Mouse (Mus musculus) kidney, adult 2 months (tissue): ENCODE measurements at regions not wholly inside any gene's neighbourhood (a gene's known extent, or its start where the extent isn't known, plus 50 kb on each side); places are given as distances from the start of the nearest gene placed in this dataset.
A peak's percentile ranks its signal among the peaks of the same experiment; 100 is the strongest.

Experiments
- DNase-seq: peaks from one replicate; pipeline ENCODE4 v3.0.0; 2021
- H3K27ac ChIP-seq: fragments of 200-500 bp; 2 replicates; pipeline ENCODE4 v1.5.1; 2012; ENCODE audit warnings: low read depth, low read length, control low read depth, inconsistent platforms; ENCODE audit not compliant: insufficient read depth
- H3K27me3 ChIP-seq: fragments of 200-500 bp; replicated peaks from 2 replicates; pipeline ENCODE4 v1.6.1; 2012; ENCODE audit warnings: mild to moderate bottlenecking, moderate library complexity, low read length, inconsistent platforms; ENCODE audit not compliant: control insufficient read depth, insufficient read depth
- H3K36me3 ChIP-seq: fragments of 200-500 bp; 2 replicates; pipeline ENCODE4 v1.6.1; 2012; ENCODE audit warnings: mild to moderate bottlenecking, moderate library complexity, low read length, inconsistent platforms; ENCODE audit not compliant: control insufficient read depth, insufficient read depth
- H3K4me1 ChIP-seq: fragments of 200-500 bp; 2 replicates; pipeline ENCODE4 v1.6.1; 2011; ENCODE audit warnings: low read length; ENCODE audit not compliant: control insufficient read depth, insufficient read depth
- H3K4me3 ChIP-seq: fragments of 200-500 bp; 2 replicates; pipeline ENCODE4 v1.5.1; 2011; ENCODE audit warnings: mild to moderate bottlenecking, low read depth, low read length, control low read depth; ENCODE audit not compliant: insufficient read depth
- CTCF ChIP-seq: fragments of 200-500 bp; conservative IDR thresholded peaks from 2 replicates; pipeline ENCODE4 v1.5.1; 2011; ENCODE audit warnings: low read depth, mild to moderate bottlenecking, control low read depth, low read length, moderate library complexity, mixed read lengths; ENCODE audit not compliant: insufficient read depth, insufficient read length
- POLR2A ChIP-seq: fragments of 200-500 bp; IDR thresholded peaks from one replicate; pipeline ENCODE4 v1.6.1; 2011; ENCODE audit warnings: low read depth, low read length, control low read depth
- WGBS: fragments of 180-500 bp; shearing (Covaris S2); methylation state at CpG from one replicate; pipeline ENCODE4 v1.1.7; 2018; 5-methylcytosine and 5-hydroxymethylcytosine counted together

DNA sequence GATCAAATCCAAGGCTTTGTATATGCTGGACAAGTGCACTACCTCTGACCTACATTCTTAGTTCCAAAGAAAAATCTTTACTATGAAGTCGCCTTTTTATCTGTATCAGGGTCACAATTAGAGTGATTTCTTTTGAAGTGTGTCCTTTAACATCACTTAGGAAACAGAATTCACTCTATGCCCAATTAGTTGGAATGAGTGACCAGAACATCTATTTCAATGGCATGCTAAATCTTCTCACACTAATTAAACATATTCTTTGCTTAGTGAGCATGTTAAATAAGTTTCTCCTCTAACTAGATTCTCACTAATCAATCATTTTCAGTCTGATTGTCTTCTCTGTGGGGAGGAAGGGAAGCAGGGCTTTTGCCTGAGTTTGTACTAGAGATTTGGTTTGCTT lies 84.9 kb downstream of the Arl6ip6 start:
- H3K27ac ChIP-seq = no peak overlapping the region
- 62% methylated on average over 1 of the region's 1 CpGs for WGBS
- no peaks in the 10 kb centered on the region for H3K36me3 ChIP-seq
- no peak overlapping the region for H3K4me3 ChIP-seq
- no peaks in the 10 kb centered on the region for H3K27me3 ChIP-seq
- DNase-seq = no peak
- TF ChIP-seq POLR2A = no peak
- no peaks in the 10 kb centered on the region for H3K4me1 ChIP-seq

DNA sequence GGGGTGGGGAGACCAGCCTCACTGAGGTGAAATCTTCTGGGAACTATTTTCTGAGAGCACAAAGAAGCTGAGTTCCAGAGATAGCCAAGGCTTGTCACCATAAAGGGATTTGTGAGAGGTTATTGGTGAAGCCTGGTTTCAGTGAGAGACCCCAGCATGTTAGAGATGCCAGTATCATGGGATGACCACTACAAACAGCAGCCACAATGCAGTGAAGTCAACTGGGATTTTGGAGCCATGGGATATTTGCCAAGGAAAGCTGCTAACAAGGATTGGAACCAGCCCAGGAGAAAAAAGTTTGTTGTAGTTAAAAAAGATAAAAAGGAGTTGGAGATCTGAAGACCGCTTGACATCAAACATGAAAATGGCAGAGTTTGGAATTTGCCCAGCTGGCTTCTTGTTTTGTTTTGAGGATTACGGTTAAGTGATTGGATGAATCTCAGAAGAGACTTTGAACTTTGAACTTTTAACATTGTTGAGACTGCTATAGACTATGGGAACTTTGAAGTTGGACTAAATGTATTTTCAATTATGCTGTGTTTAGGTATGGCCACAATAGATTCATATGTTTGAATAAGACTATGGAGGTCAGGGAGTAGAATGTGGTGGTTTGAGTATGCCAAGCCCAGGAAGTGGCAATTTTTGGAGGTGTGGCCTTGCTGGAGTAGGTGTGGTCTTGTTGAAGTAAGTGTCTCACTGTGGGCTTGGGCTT lies 110.3 kb downstream of the Arl6ip6 start:
- Histone ChIP-seq H3K4me3 (no peak overlapping the region), H3K4me1 (no peaks in the 10 kb centered on the region), H3K27ac (no peak overlapping the region), H3K36me3 (no peaks in the 10 kb centered on the region), H3K27me3 (no peaks in the 10 kb centered on the region)
- TF ChIP-seq CTCF (no peak), POLR2A (no peak)
- no peak for DNase-seq
- WGBS = 66% methylated on average over 2 of the region's 2 CpGs

DNA sequence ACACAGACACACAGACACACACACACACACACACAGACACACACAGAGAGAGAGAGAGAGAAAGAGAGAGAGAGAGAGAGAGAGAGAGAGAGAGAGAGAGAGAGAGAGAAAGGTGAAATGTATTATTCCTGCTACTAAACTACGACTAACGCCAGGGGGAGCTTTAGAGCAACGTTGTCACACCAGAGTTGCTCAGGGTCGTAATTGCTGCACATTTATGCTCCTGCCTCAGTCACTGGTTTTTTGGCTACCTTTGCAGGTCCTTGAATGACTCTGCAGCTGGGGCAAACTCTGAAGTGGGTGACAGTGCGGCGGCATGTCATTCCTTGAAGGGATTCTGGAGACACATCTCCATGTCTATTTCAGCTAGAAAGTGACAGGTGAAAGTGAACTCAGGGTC lies 139.2 kb downstream of the Arl6ip6 start:
- DNase-seq = peak; percentile 21
- no peaks in the 10 kb centered on the region for H3K36me3 ChIP-seq
- TF ChIP-seq POLR2A (no peak), CTCF (peak; percentile 44; the same call in 1 of the 2 replicates)
- no peaks in the 10 kb centered on the region for H3K4me1 ChIP-seq
- no peaks in the 10 kb centered on the region for H3K27me3 ChIP-seq
- no peak overlapping the region for H3K27ac ChIP-seq
- WGBS = 32% methylated on average over 6 of the region's 6 CpGs
- H3K4me3 ChIP-seq = no peak overlapping the region

DNA sequence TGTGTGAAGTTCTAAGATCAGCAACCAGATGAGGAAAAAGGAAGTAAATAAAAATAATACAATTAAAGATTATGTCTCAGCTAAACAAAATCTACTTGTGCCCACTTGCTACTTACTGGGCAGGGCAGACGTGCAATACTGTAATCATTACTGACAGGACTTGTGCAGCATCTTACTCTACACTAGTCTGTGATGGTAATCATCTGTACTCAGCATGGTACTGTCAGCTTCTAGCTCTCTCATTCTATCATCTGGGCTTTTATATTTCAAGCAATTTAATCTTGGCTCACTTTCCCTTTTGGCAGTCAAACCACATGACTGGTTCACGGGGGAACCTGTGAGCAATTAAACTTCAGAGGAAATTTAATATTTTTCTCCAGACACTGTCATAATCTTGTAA lies 167.5 kb downstream of the Arl6ip6 start:
- Histone ChIP-seq H3K36me3 (no peaks in the 10 kb centered on the region), H3K27me3 (no peaks in the 10 kb centered on the region), H3K4me3 (no peak overlapping the region), H3K4me1 (no peaks in the 10 kb centered on the region), H3K27ac (no peak overlapping the region)
- TF ChIP-seq POLR2A (no peak), CTCF (no peak)
- WGBS = 58% methylated on average over 2 of the region's 2 CpGs
- DNase-seq = no peak

DNA sequence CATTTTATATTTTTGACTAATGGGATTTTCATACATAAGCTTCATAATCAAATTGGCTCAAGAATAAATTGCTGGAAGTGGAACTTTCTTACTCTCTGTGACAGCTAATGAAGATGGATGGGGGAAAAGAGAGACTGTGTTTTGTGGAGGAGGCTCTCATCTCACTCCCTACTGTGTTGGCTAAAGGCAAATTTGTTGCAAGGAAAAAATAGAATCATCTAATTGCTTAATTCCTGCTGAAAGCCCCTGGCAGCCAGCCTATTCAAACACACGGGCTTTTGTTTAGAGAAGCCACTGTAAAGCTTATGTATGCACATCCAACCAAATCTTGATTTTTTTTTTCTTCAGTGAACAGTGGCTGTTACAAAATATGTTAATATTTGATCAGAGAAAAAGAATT lies 190.8 kb downstream of the Arl6ip6 start:
- Histone ChIP-seq H3K27ac (no peak overlapping the region), H3K36me3 (no peaks in the 10 kb centered on the region), H3K27me3 (no peaks in the 10 kb centered on the region), H3K4me1 (no peaks in the 10 kb centered on the region), H3K4me3 (no peak overlapping the region)
- 9% methylated on average over 1 of the region's 1 CpGs for WGBS
- no peak for DNase-seq
- TF ChIP-seq POLR2A (no peak), CTCF (no peak)

DNA sequence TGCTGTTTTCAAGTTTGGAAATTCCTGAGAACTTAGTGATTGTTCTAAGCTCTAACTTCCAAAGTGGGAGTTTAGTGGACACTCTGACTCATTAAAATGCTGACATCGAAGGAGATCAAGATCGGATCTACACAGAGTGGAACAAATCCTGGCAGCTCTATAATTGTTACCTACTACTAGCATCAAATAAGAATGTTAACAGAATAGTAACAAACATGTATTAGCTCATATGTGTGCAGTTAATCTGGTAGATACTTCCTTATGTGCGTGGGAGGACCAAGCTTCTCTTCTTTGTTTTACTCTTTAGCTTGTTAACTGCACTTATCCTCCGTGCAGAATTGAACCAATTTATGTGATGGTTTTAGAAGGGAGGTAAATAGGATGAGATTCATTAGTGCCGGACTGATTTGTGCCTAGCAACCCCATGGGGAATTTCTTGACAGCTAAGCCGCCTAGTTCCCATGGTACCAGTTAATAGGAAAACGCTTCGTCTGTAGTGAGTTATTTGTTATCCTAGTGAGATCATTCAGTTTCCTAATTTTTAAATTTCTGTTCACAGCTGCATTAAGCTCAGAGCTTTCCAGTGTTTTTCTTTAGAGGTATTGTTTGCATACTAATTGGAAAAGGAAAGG lies 193.1 kb downstream of the Arl6ip6 start:
- TF ChIP-seq POLR2A (no peak), CTCF (no peak)
- H3K36me3 ChIP-seq = no peaks in the 10 kb centered on the region
- H3K27ac ChIP-seq = no peak overlapping the region
- H3K4me3 ChIP-seq = no peak overlapping the region
- H3K4me1 ChIP-seq = no peaks in the 10 kb centered on the region
- H3K27me3 ChIP-seq = no peaks in the 10 kb centered on the region
- WGBS = 36% methylated on average over 8 of the region's 8 CpGs
- no peak for DNase-seq

DNA sequence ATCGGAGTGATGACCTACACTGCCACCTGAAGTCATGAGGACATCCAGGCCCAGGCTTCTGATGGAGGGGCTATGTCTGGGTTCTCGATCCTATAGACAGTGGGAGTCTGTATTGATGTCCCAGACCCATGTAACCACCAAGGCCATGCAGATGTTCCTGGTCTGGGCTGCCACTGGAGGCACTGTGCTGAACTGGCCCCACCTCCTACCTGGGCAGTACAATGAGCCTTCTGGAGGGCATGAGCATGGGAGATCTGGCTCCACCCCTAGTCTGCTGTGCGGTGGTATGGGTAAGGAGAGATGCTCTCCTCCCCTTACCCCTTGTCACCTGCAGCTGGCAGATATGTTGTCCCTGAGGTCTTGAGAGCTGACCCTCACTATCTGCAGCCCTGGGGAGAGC lies 197.1 kb downstream of the Arl6ip6 start:
- TF ChIP-seq POLR2A = no peak
- no peak for TF ChIP-seq CTCF
- 80% methylated on average over 3 of the region's 3 CpGs for WGBS
- DNase-seq = no peak
- Histone ChIP-seq H3K27ac (no peak overlapping the region), H3K4me3 (no peak overlapping the region), H3K4me1 (no peaks in the 10 kb centered on the region), H3K27me3 (no peaks in the 10 kb centered on the region), H3K36me3 (no peaks in the 10 kb centered on the region)

DNA sequence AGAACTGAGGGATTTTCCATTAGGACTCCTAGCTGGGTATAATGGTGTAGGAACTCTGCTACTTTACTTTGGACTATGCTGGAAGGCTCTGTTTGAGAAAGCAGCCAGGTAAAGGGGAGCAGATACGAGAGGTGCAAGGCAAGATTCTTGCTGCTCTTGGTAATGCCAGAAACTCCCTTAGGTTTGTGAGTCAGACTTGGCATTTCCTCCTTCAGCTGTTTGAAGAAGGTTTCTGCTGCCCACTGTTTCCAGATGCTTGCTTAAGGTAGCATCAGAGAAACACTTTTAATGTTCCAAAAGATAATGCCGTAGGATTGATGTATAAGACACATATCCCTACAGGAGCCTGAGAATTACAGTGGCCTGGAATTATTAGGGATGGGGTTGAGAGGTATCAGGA lies 222.9 kb downstream of the Arl6ip6 start:
- no peaks in the 10 kb centered on the region for H3K27me3 ChIP-seq
- no peak overlapping the region for H3K4me3 ChIP-seq
- H3K27ac ChIP-seq = no peak overlapping the region
- DNase-seq = no peak
- no peak for TF ChIP-seq CTCF
- no peak for TF ChIP-seq POLR2A
- 86% methylated on average over 2 of the region's 2 CpGs for WGBS
- H3K36me3 ChIP-seq = no peaks in the 10 kb centered on the region
- H3K4me1 ChIP-seq = no peaks in the 10 kb centered on the region
